ENCODE assay signal across 13 mouse cellular contexts in the genomic region with DNA sequence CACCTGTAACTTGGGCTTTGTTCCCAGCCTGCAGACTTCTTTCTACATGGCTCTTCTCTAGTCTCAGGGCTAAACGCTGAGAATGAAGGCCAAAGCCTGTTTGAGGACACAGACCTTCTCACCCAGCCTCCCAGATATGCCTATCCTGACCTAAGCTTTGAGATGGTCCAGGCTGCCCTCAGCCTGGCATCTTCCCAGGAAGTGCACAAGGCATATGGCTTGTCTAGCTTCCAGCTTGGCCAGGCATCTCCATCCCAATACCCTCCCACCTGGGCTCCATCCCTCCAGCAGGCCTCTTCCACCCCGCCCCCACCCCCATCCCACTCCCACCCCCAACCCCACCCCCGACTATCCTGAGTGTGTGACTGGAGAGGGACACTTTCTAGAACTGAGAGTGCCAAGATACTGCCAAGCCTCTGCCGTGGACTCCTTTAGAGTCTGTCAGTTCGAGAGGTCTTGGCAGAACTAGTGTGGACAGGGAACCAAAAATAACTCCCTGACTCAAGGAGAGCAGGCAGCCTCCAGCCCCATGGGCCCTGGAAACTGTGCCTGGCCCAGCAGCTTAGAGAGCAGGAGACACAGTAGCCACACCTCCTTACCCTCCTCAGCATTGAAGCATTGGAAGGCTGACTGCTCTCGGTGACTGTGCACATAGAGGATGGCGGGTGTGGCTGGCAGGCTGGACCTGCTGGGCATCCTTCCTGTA. TPM values are rescaled to one million over a fixed set of nuclear protein-coding genes. Genes with fewer than 3 reads are reported as not detected.
DNase-seq lines count a peak whose midpoint lies in the region; TF ChIP-seq lines count a peak whose summit lies in the region.
"Had no signal": no experiment of that assay in that cellular context is flagged by ENCODE, and none has a peak within 500 bp of the region (broad histone marks: within the 10 kb centered on the region; RNA-seq: fewer than 3 reads in every experiment).

No protein-coding gene starts in this region.

- no peaks in the 10 kb centered on the region for H3K27me3 ChIP-seq in heart, adult 2 months (ENCODE audit: control insufficient read depth, insufficient read depth, low read length)
- H3K27me3 ChIP-seq: forebrain, embryonic 13.5 days had no signal

- no peaks in the 10 kb centered on the region for H3K4me1 ChIP-seq in heart, adult 2 months (ENCODE audit: control insufficient read depth, insufficient read depth, low read length)

- H3K4me3 ChIP-seq in heart, adult 2 months = no peak overlapping the region
- H3K4me3 ChIP-seq: forebrain, embryonic 13.5 days had no signal

- peak; percentile 35 for DNase-seq in adrenal gland, postnatal 10 days
- DNase-seq in adrenal gland, adult 8-10 months = no peak
- DNase-seq in right cerebral cortex, postnatal 25 days = peak; percentile 23
- DNase-seq in right cerebral cortex, postnatal 14 days = no peak
- DNase-seq in heart, adult 2 months = peak; percentile 42 to 81
- peak; percentile 77 for DNase-seq in skeletal muscle tissue, adult 2 months (ENCODE audit: low read depth, low spot score)
- DNase-seq in natural killer cell, adult 2 months (ENCODE audit: low spot score in 2 of 2) = no peak
- DNase-seq in embryo, embryonic 9.5 days (ENCODE audit: extremely low spot score) = no peak
- DNase-seq: kidney, adult 11 months; layer of hippocampus, adult 9-11 months; retina, postnatal 1 day had no signal

- H3K27ac ChIP-seq in heart, adult 2 months = peak overlapping the region; percentile 20; the same call in 1 of the 2 replicates
- H3K27ac ChIP-seq: forebrain, embryonic 13.5 days; liver, embryonic 14.5 days had no signal

- TF ChIP-seq EP300 in heart, adult 2 months (IDR thresholded peaks at IDR 0.05; ENCODE audit: insufficient read depth, low read depth, low read length) = 0 out of 2 replicates have a peak, but pooled peaks have one; percentile 32

- H3K9ac ChIP-seq in heart, adult 2 months (ENCODE audit: low read depth, low read length) = no peak overlapping the region
- H3K9ac ChIP-seq: forebrain, embryonic 13.5 days; liver, embryonic 14.5 days had no signal

- intact Hi-C loops in heart, adult 2 months (cut with DNase I) = no loop called here

- 35% methylated on average over 7 of the region's 7 CpGs for WGBS in heart, adult 2 months

- no peak for TF ChIP-seq POLR2A in heart, adult 2 months (IDR thresholded peaks at IDR 0.05; ENCODE audit: insufficient read depth, low read depth, low read length)

- no peak for TF ChIP-seq CTCF in heart, adult 2 months (IDR thresholded peaks at IDR 0.05)

- no peaks in the 10 kb centered on the region for H3K79me2 ChIP-seq in heart, adult 2 months (replicated peaks; ENCODE audit: control insufficient read depth, insufficient read depth, low read length)

- no peaks in the 10 kb centered on the region for H3K36me3 ChIP-seq in heart, adult 2 months (ENCODE audit: control insufficient read depth, insufficient read depth, low read length)

RNA-seq across cellular contexts. Expression of a gene that starts 26.0 kb away (rescaled TPM):
- 10 to 100 TPM; 34.7 to 45.6 TPM for total RNA-seq in adrenal gland, postnatal 10 days (2021)
- 10 to 100 TPM; 42.9 to 56.6 (median 48.5) TPM for total RNA-seq in adrenal gland, adult 8-10 months (2022)
- 1 to 10 TPM; 9.1 TPM for total RNA-seq in heart, adult 2 months (2021)
- 17.6 and 19.8 TPM in 2 replicates for polyA plus RNA-seq in heart, adult 2 months (2012; rRNA removed)

Comparison
In these comparisons a context has a peak if more than half of its experiments do, and no peak if none do; other contexts are left out.
1. DNase-seq: peak in adrenal gland, postnatal 10 days (single experiment), right cerebral cortex, postnatal 25 days (single experiment), heart, adult 2 months (2 of 2) and skeletal muscle tissue, adult 2 months (single experiment); none in adrenal gland, adult 8-10 months (single experiment), right cerebral cortex, postnatal 14 days (single experiment), natural killer cell, adult 2 months (0 of 2) and embryo, embryonic 9.5 days (single experiment).